Comparison of ENCODE assay signal across 8 mouse cellular contexts in genomic region chr15:83509950-83510804, GRCm38 (mm10). TPM values are rescaled to one million over a fixed set of nuclear protein-coding genes. Genes with fewer than 3 reads are reported as not detected.
DNase-seq lines count a peak whose midpoint lies in the region; ATAC-seq and TF ChIP-seq lines count a peak whose summit lies in the region.

No protein-coding gene starts in this region.

- in situ Hi-C loops in ES-E14 (cut with MboI; ENCODE audit: low sequenced_read_pairs in 2 of 2, unreplicated experiment in 2 of 2), result no loop called here

- 23% methylated on average over 17 of the region's 17 CpGs for WGBS in heart, embryonic 10.5 days

- DNase-seq in heart, embryonic 10.5 days (ENCODE audit: low spot score), result no peak
- no peak for DNase-seq in heart, adult 8-10 months (ENCODE audit: low spot score)
- DNase-seq in ES-E14 (ENCODE audit: low read depth, low spot score), result no peak
- no peak for DNase-seq in T-cell, adult 2 months (ENCODE audit: low spot score)
- no peak for DNase-seq in cerebellum, adult 11 months
- no peak for DNase-seq in layer of hippocampus, adult 8-10 months (ENCODE audit: low spot score in 2 of 2)

- peaks cover 5% of the 10 kb centered on the region; the same call in 1 of the 2 replicates for H3K36me3 ChIP-seq in heart, embryonic 10.5 days
- H3K36me3 ChIP-seq in ES-E14 (ENCODE audit: control insufficient read depth, insufficient read depth, low read length, poor library complexity, severe bottlenecking), result no peaks in the 10 kb centered on the region

- peak overlapping the region; percentile 32; the same call in 1 of the 2 replicates for H3K9ac ChIP-seq in ES-E14 (ENCODE audit: insufficient read depth, low read depth, low read length, poor library complexity, severe bottlenecking)

- 0 out of 2 replicates have a peak, but pooled peaks have one; percentile 5 for ATAC-seq in granulocyte monocyte progenitor cell, adult 5-6 weeks (replicated peaks; ENCODE audit: poor library complexity, severe bottlenecking)
- peak; percentile 28; the same call in 1 of the 2 replicates for ATAC-seq in megakaryocyte-erythroid progenitor cell, adult 5-6 weeks (replicated peaks; ENCODE audit: low FRiP score, low TSS enrichment, poor library complexity, severe bottlenecking)

- no peaks in the 10 kb centered on the region for H3K9me3 ChIP-seq in heart, embryonic 10.5 days
- H3K9me3 ChIP-seq in ES-E14 (ENCODE audit: control insufficient read depth, insufficient read depth, low read depth, low read length), result no peaks in the 10 kb centered on the region

- H3K27ac ChIP-seq in heart, embryonic 10.5 days, result peak overlapping the region; percentile 82
- H3K27ac ChIP-seq in ES-E14 (ENCODE audit: insufficient read depth, low read depth, low read length, poor library complexity, severe bottlenecking), result no peak overlapping the region

- peak overlapping the region; percentile 75 for H3K4me3 ChIP-seq in heart, embryonic 10.5 days
- peak overlapping the region; percentile 74 to 83 for H3K4me3 ChIP-seq in ES-E14 (ENCODE audit: insufficient read depth in 1 of 2, low read depth in 1 of 2, low read length in 2 of 2, poor library complexity in 1 of 2, severe bottlenecking in 1 of 2)

- H3K27me3 ChIP-seq in heart, embryonic 10.5 days (ENCODE audit: insufficient read depth, poor library complexity, severe bottlenecking), result no peaks in the 10 kb centered on the region

- 0 out of 2 replicates have a peak, but pooled peaks cover 10% of the 10 kb centered on the region for H3K4me1 ChIP-seq in heart, embryonic 10.5 days
- no peaks in the 10 kb centered on the region for H3K4me1 ChIP-seq in ES-E14 (ENCODE audit: control insufficient read depth in 2 of 2, insufficient read depth in 2 of 2, low read length in 2 of 2, poor library complexity in 1 of 2)

TF ChIP-seq in ES-E14, 5 proteins besides CTCF, POLR2A, EP300 and RAD21:
- TF ChIP-seq ZC3H11A (IDR thresholded peaks at IDR 0.05; ENCODE audit: borderline replicate concordance, low read depth, low read length), result no peak
- no peak for TF ChIP-seq CHD2 (IDR thresholded peaks at IDR 0.05; ENCODE audit: low read depth, low read length)
- no peak for TF ChIP-seq ZNF384 (IDR thresholded peaks at IDR 0.05; ENCODE audit: low read depth, low read length)
- TF ChIP-seq HCFC1 (IDR thresholded peaks at IDR 0.05; ENCODE audit: borderline replicate concordance, insufficient read depth, low read length), result no peak
- no peak for TF ChIP-seq MAFK (IDR thresholded peaks at IDR 0.05; ENCODE audit: insufficient read depth, low read depth, low read length)
TF ChIP-seq in ES-E14: peak in this region for 0.

RNA-seq across cellular contexts. Expression of gene Ttll1, which starts 0.5 kb away (rescaled TPM):
- polyA plus RNA-seq in heart, embryonic 10.5 days (2016; fragmentation: Nextera tagmentation; extraction: Ambion mirVana), result 23.9 and 24.6 TPM in 2 replicates
- total RNA-seq in heart, adult 8-10 months (2022), result 10 to 100 TPM; 51.7 to 73.3 (median 59.8) TPM
- 5.3 and 7.2 TPM in 2 replicates for total RNA-seq in ES-E14 (2012; rRNA removed)
- total RNA-seq in granulocyte monocyte progenitor cell, adult 5-6 weeks (2014; fragmentation: Nextera tagmentation), result 5.3 and 9.0 TPM in 2 replicates
- 2.8 and 4.6 TPM in 2 replicates for total RNA-seq in granulocyte monocyte progenitor cell, adult 5-6 weeks (2017)
- 9.5 and 18.0 TPM in 2 replicates for total RNA-seq in megakaryocyte-erythroid progenitor cell, adult 5-6 weeks (2014; fragmentation: Nextera tagmentation)
- total RNA-seq in megakaryocyte-erythroid progenitor cell, adult 5-6 weeks (2017), result 9.2 and 9.5 TPM in 2 replicates
- 10 to 100 TPM; 32.0 to 40.0 (median 36.2) TPM for total RNA-seq in layer of hippocampus, adult 8-10 months (2022)

RNA-seq across cellular contexts. Expression of gene Bik, which starts 16.5 kb away (rescaled TPM):
- polyA plus RNA-seq in heart, embryonic 10.5 days (2016; fragmentation: Nextera tagmentation; extraction: Ambion mirVana), result 17.4 and 29.8 TPM in 2 replicates
- total RNA-seq in heart, adult 8-10 months (2022), result 10 to 100 TPM in 1 of 4 experiments, 1 to 10 TPM in 3; 7.6 to 12.5 (median 9.4) TPM
- total RNA-seq in ES-E14 (2012; rRNA removed), result 2.5 and 4.4 TPM in 2 replicates
- not detected in 2 replicates for total RNA-seq in granulocyte monocyte progenitor cell, adult 5-6 weeks (2014; fragmentation: Nextera tagmentation)
- total RNA-seq in granulocyte monocyte progenitor cell, adult 5-6 weeks (2017), result not detected in 2 replicates
- 0.37 and 1.7 TPM in 2 replicates for total RNA-seq in megakaryocyte-erythroid progenitor cell, adult 5-6 weeks (2014; fragmentation: Nextera tagmentation)
- not detected in 2 replicates for total RNA-seq in megakaryocyte-erythroid progenitor cell, adult 5-6 weeks (2017)
- under 1 TPM in 3 of 4 experiments, not detected in 1; 0.40 to 0.66 (median 0.47) TPM for total RNA-seq in layer of hippocampus, adult 8-10 months (2022)

RNA-seq across cellular contexts. Expression of gene Pacsin2, which starts 45.8 kb away (rescaled TPM):
- polyA plus RNA-seq in heart, embryonic 10.5 days (2016; fragmentation: Nextera tagmentation; extraction: Ambion mirVana), result 81.9 and 82.4 TPM in 2 replicates
- 100 to 1,000 TPM; 209 to 267 (median 247) TPM for total RNA-seq in heart, adult 8-10 months (2022)
- total RNA-seq in ES-E14 (2012; rRNA removed), result 43.8 and 67.7 TPM in 2 replicates
- total RNA-seq in granulocyte monocyte progenitor cell, adult 5-6 weeks (2014; fragmentation: Nextera tagmentation), result 43.3 and 56.8 TPM in 2 replicates
- 65.2 and 91.1 TPM in 2 replicates for total RNA-seq in granulocyte monocyte progenitor cell, adult 5-6 weeks (2017)
- 86.5 and 107 TPM in 2 replicates for total RNA-seq in megakaryocyte-erythroid progenitor cell, adult 5-6 weeks (2014; fragmentation: Nextera tagmentation)
- 123 and 138 TPM in 2 replicates for total RNA-seq in megakaryocyte-erythroid progenitor cell, adult 5-6 weeks (2017)
- total RNA-seq in layer of hippocampus, adult 8-10 months (2022), result 100 to 1,000 TPM in 3 of 4 experiments, 10 to 100 TPM in 1; 95.2 to 112 (median 106) TPM

RNA-seq across cellular contexts. Expression of gene Tspo, which starts 53.2 kb away (rescaled TPM):
- 97.0 and 141 TPM in 2 replicates for polyA plus RNA-seq in heart, embryonic 10.5 days (2016; fragmentation: Nextera tagmentation; extraction: Ambion mirVana)
- 10 to 100 TPM; 57.1 to 66.2 (median 60.4) TPM for total RNA-seq in heart, adult 8-10 months (2022)
- total RNA-seq in ES-E14 (2012; rRNA removed), result 43.4 and 44.7 TPM in 2 replicates
- total RNA-seq in granulocyte monocyte progenitor cell, adult 5-6 weeks (2014; fragmentation: Nextera tagmentation), result 204 and 312 TPM in 2 replicates
- 119 and 155 TPM in 2 replicates for total RNA-seq in granulocyte monocyte progenitor cell, adult 5-6 weeks (2017)
- 68.3 and 109 TPM in 2 replicates for total RNA-seq in megakaryocyte-erythroid progenitor cell, adult 5-6 weeks (2014; fragmentation: Nextera tagmentation)
- total RNA-seq in megakaryocyte-erythroid progenitor cell, adult 5-6 weeks (2017), result 22.8 and 35.7 TPM in 2 replicates
- 10 to 100 TPM in 2 of 4 experiments, 1 to 10 TPM in 2; 7.0 to 23.0 (median 12.5) TPM for total RNA-seq in layer of hippocampus, adult 8-10 months (2022)

RNA-seq across cellular contexts. Expression of gene Mcat, which starts 53.4 kb away (rescaled TPM):
- polyA plus RNA-seq in heart, embryonic 10.5 days (2016; fragmentation: Nextera tagmentation; extraction: Ambion mirVana), result 37.7 and 40.0 TPM in 2 replicates
- 10 to 100 TPM; 43.6 to 51.3 (median 46.9) TPM for total RNA-seq in heart, adult 8-10 months (2022)
- 24.3 and 30.9 TPM in 2 replicates for total RNA-seq in ES-E14 (2012; rRNA removed)
- 10.8 and 15.3 TPM in 2 replicates for total RNA-seq in granulocyte monocyte progenitor cell, adult 5-6 weeks (2014; fragmentation: Nextera tagmentation)
- total RNA-seq in granulocyte monocyte progenitor cell, adult 5-6 weeks (2017), result 14.8 and 21.1 TPM in 2 replicates
- 21.7 and 28.8 TPM in 2 replicates for total RNA-seq in megakaryocyte-erythroid progenitor cell, adult 5-6 weeks (2014; fragmentation: Nextera tagmentation)
- 17.6 and 24.1 TPM in 2 replicates for total RNA-seq in megakaryocyte-erythroid progenitor cell, adult 5-6 weeks (2017)
- 10 to 100 TPM; 24.6 to 28.3 (median 26.9) TPM for total RNA-seq in layer of hippocampus, adult 8-10 months (2022)
